Mouse (Mus musculus): Measurements from ENCODE around the gene Six5. TPM values are rescaled to one million over a fixed set of nuclear protein-coding genes. Genes with fewer than 3 reads are reported as not detected.
A peak's percentile ranks its signal among the peaks of the same experiment; 100 is the strongest.

Gene Six5
- polyA plus RNA-seq, 1 experiment from 2014 or later = 2.5 TPM

GRCm38 (mm10) chr7:19096421-19096976, 2.1 kb downstream of the Six5 start:
- H3K9me3 ChIP-seq (ENCODE audit: control insufficient read depth, low read length) = no peaks in the 10 kb centered on the region
- 58% methylated on average over 5 of the region's 5 CpGs for WGBS
- DNase-seq (no peak), ATAC-seq (ENCODE audit: low FRiP score, low TSS enrichment) (no peak)
- H3K9ac ChIP-seq (replicated peaks; ENCODE audit: low read length) = no peak overlapping the region
- H3K4me3 ChIP-seq (replicated peaks; ENCODE audit: low read depth, low read length) = peak overlapping the region; percentile 50; the same call in 1 of the 2 replicates
- H3K4me1 ChIP-seq (ENCODE audit: control insufficient read depth, insufficient read depth, low read length) = peaks cover 24% of the 10 kb centered on the region
- 0 out of 2 replicates have a peak, but pooled peaks cover 5% of the 10 kb centered on the region for H3K36me3 ChIP-seq (ENCODE audit: control insufficient read depth, insufficient read depth, low read length)
- H3K27me3 ChIP-seq (ENCODE audit: control insufficient read depth, insufficient read depth, low read length) = peaks cover 19% of the 10 kb centered on the region
- H3K27ac ChIP-seq (replicated peaks; ENCODE audit: low read depth, low read length) = no peak overlapping the region
- H3K4me2 ChIP-seq (ENCODE audit: low read length) = peak overlapping the region; percentile 97

- H3K4me3 ChIP-seq (replicated peaks; ENCODE audit: low read depth, low read length) = no peak overlapping the region
- WGBS = 59% methylated on average over 2 of the region's 2 CpGs
- H3K27ac ChIP-seq (replicated peaks; ENCODE audit: low read depth, low read length) = no peak overlapping the region
- ATAC-seq (ENCODE audit: low FRiP score, low TSS enrichment) (no peak), DNase-seq (no peak)
- H3K9ac ChIP-seq (replicated peaks; ENCODE audit: low read length) = no peak overlapping the region
- no peak overlapping the region for H3K4me2 ChIP-seq (ENCODE audit: low read length)
- H3K27me3 ChIP-seq (ENCODE audit: control insufficient read depth, insufficient read depth, low read length) = peaks cover 14% of the 10 kb centered on the region
- H3K36me3 ChIP-seq (ENCODE audit: control insufficient read depth, insufficient read depth, low read length) = no peaks in the 10 kb centered on the region
- peaks cover 24% of the 10 kb centered on the region for H3K4me1 ChIP-seq (ENCODE audit: control insufficient read depth, insufficient read depth, low read length)
- H3K9me3 ChIP-seq (ENCODE audit: control insufficient read depth, low read length) = no peaks in the 10 kb centered on the region
Observed at GRCm38 (mm10) chr7:19097217-19097616, 2.8 kb downstream of the Six5 start.

- peaks cover 18% of the 10 kb centered on the region for H3K4me1 ChIP-seq (ENCODE audit: control insufficient read depth, insufficient read depth, low read length)
- no peak overlapping the region for H3K4me2 ChIP-seq (ENCODE audit: low read length)
- no peaks in the 10 kb centered on the region for H3K36me3 ChIP-seq (ENCODE audit: control insufficient read depth, insufficient read depth, low read length)
- no peak overlapping the region for H3K9ac ChIP-seq (replicated peaks; ENCODE audit: low read length)
- H3K27me3 ChIP-seq (ENCODE audit: control insufficient read depth, insufficient read depth, low read length) = peaks cover 9% of the 10 kb centered on the region
- H3K4me3 ChIP-seq (replicated peaks; ENCODE audit: low read depth, low read length) = no peak overlapping the region
- H3K27ac ChIP-seq (replicated peaks; ENCODE audit: low read depth, low read length) = no peak overlapping the region
- no peaks in the 10 kb centered on the region for H3K9me3 ChIP-seq (ENCODE audit: control insufficient read depth, low read length)
- ATAC-seq (ENCODE audit: low FRiP score, low TSS enrichment) (no peak), DNase-seq (no peak)
Observed at GRCm38 (mm10) chr7:19097863-19098262, 3.5 kb downstream of the Six5 start.

- Histone ChIP-seq H3K9ac (replicated peaks; ENCODE audit: low read length) (no peak overlapping the region), H3K4me1 (ENCODE audit: control insufficient read depth, insufficient read depth, low read length) (peaks cover 10% of the 10 kb centered on the region; the same call in 1 of the 2 replicates), H3K9me3 (ENCODE audit: control insufficient read depth, low read length) (no peaks in the 10 kb centered on the region), H3K27me3 (ENCODE audit: control insufficient read depth, insufficient read depth, low read length) (peaks cover 8% of the 10 kb centered on the region), H3K27ac (replicated peaks; ENCODE audit: low read depth, low read length) (no peak overlapping the region), H3K36me3 (ENCODE audit: control insufficient read depth, insufficient read depth, low read length) (no peaks in the 10 kb centered on the region), H3K4me3 (replicated peaks; ENCODE audit: low read depth, low read length) (no peak overlapping the region), H3K4me2 (ENCODE audit: low read length) (no peak overlapping the region)
- ATAC-seq (ENCODE audit: low FRiP score, low TSS enrichment) = no peak
- 59% methylated on average over 7 of the region's 7 CpGs for WGBS
- DNase-seq = no peak
Observed at GRCm38 (mm10) chr7:19098811-19099210, 4.4 kb downstream of the Six5 start.

GRCm38 (mm10) chr7:19100290-19100689, 5.9 kb downstream of the Six5 start:
- WGBS = 96% methylated on average over 1 of the region's 1 CpGs
- Histone ChIP-seq H3K4me3 (replicated peaks; ENCODE audit: low read depth, low read length) (no peak overlapping the region), H3K4me1 (ENCODE audit: control insufficient read depth, insufficient read depth, low read length) (0 out of 2 replicates have a peak, but pooled peaks cover 5% of the 10 kb centered on the region), H3K27me3 (ENCODE audit: control insufficient read depth, insufficient read depth, low read length) (0 out of 2 replicates have a peak, but pooled peaks cover 3% of the 10 kb centered on the region), H3K4me2 (ENCODE audit: low read length) (no peak overlapping the region), H3K9ac (replicated peaks; ENCODE audit: low read length) (no peak overlapping the region), H3K9me3 (ENCODE audit: control insufficient read depth, low read length) (no peaks in the 10 kb centered on the region), H3K27ac (replicated peaks; ENCODE audit: low read depth, low read length) (no peak overlapping the region), H3K36me3 (ENCODE audit: control insufficient read depth, insufficient read depth, low read length) (no peaks in the 10 kb centered on the region)
- DNase-seq = no peak
- no peak for ATAC-seq (ENCODE audit: low FRiP score, low TSS enrichment)

GRCm38 (mm10) chr7:19103741-19104140, 9.3 kb downstream of the Six5 start:
- Histone ChIP-seq H3K27ac (replicated peaks; ENCODE audit: low read depth, low read length) (no peak overlapping the region), H3K4me1 (ENCODE audit: control insufficient read depth, insufficient read depth, low read length) (no peaks in the 10 kb centered on the region), H3K36me3 (ENCODE audit: control insufficient read depth, insufficient read depth, low read length) (no peaks in the 10 kb centered on the region), H3K9me3 (ENCODE audit: control insufficient read depth, low read length) (no peaks in the 10 kb centered on the region), H3K27me3 (ENCODE audit: control insufficient read depth, insufficient read depth, low read length) (no peaks in the 10 kb centered on the region), H3K4me3 (replicated peaks; ENCODE audit: low read depth, low read length) (no peak overlapping the region), H3K4me2 (ENCODE audit: low read length) (no peak overlapping the region), H3K9ac (replicated peaks; ENCODE audit: low read length) (no peak overlapping the region)
- DNase-seq = no peak
- no peak for ATAC-seq (ENCODE audit: low FRiP score, low TSS enrichment)

- no peak overlapping the region for H3K4me2 ChIP-seq (ENCODE audit: low read length)
- no peak overlapping the region for H3K4me3 ChIP-seq (replicated peaks; ENCODE audit: low read depth, low read length)
- WGBS = 75% methylated on average over 2 of the region's 2 CpGs
- H3K27ac ChIP-seq (replicated peaks; ENCODE audit: low read depth, low read length) = no peak overlapping the region
- no peaks in the 10 kb centered on the region for H3K9me3 ChIP-seq (ENCODE audit: control insufficient read depth, low read length)
- H3K27me3 ChIP-seq (ENCODE audit: control insufficient read depth, insufficient read depth, low read length) = no peaks in the 10 kb centered on the region
- no peaks in the 10 kb centered on the region for H3K4me1 ChIP-seq (ENCODE audit: control insufficient read depth, insufficient read depth, low read length)
- no peak overlapping the region for H3K9ac ChIP-seq (replicated peaks; ENCODE audit: low read length)
- DNase-seq = no peak
- H3K36me3 ChIP-seq (ENCODE audit: control insufficient read depth, insufficient read depth, low read length) = no peaks in the 10 kb centered on the region
- no peak for ATAC-seq (ENCODE audit: low FRiP score, low TSS enrichment)
Observed at GRCm38 (mm10) chr7:19104486-19104885, 10.1 kb downstream of the Six5 start.

- H3K27me3 ChIP-seq (ENCODE audit: control insufficient read depth, insufficient read depth, low read length) = no peaks in the 10 kb centered on the region
Observed at GRCm38 (mm10) chr7:19107436-19107835, 13.0 kb downstream of the Six5 start.

GRCm38 (mm10) chr7:19109565-19109964, 15.2 kb downstream of the Six5 start:
- H3K4me2 ChIP-seq (ENCODE audit: low read length) = no peak overlapping the region
- no peak overlapping the region for H3K4me3 ChIP-seq (replicated peaks; ENCODE audit: low read depth, low read length)
- no peak overlapping the region for H3K27ac ChIP-seq (replicated peaks; ENCODE audit: low read depth, low read length)
- no peaks in the 10 kb centered on the region for H3K4me1 ChIP-seq (ENCODE audit: control insufficient read depth, insufficient read depth, low read length)
- 88% methylated on average over 1 of the region's 1 CpGs for WGBS
- DNase-seq = no peak
- no peaks in the 10 kb centered on the region for H3K9me3 ChIP-seq (ENCODE audit: control insufficient read depth, low read length)
- H3K27me3 ChIP-seq (ENCODE audit: control insufficient read depth, insufficient read depth, low read length) = no peaks in the 10 kb centered on the region
- H3K36me3 ChIP-seq (ENCODE audit: control insufficient read depth, insufficient read depth, low read length) = no peaks in the 10 kb centered on the region
- no peak for ATAC-seq (ENCODE audit: low FRiP score, low TSS enrichment)
- H3K9ac ChIP-seq (replicated peaks; ENCODE audit: low read length) = no peak overlapping the region

More at GRCm38 (mm10) chr7:19107436-19107835, 13.0 kb downstream of the Six5 start:
- Histone ChIP-seq H3K4me1 (ENCODE audit: control insufficient read depth, insufficient read depth, low read length) (no peaks in the 10 kb centered on the region), H3K9ac (replicated peaks; ENCODE audit: low read length) (no peak overlapping the region), H3K4me2 (ENCODE audit: low read length) (no peak overlapping the region), H3K4me3 (replicated peaks; ENCODE audit: low read depth, low read length) (no peak overlapping the region), H3K27ac (replicated peaks; ENCODE audit: low read depth, low read length) (no peak overlapping the region), H3K36me3 (ENCODE audit: control insufficient read depth, insufficient read depth, low read length) (no peaks in the 10 kb centered on the region), H3K9me3 (ENCODE audit: control insufficient read depth, low read length) (no peaks in the 10 kb centered on the region)
- DNase-seq (no peak), ATAC-seq (ENCODE audit: low FRiP score, low TSS enrichment) (no peak)
- WGBS = 64% methylated on average over 3 of the region's 3 CpGs
